Mouse (Mus musculus) spleen, adult 2 months (tissue): ENCODE measurements around the gene Soga3. TPM values are rescaled to one million over a fixed set of nuclear protein-coding genes. Genes with fewer than 3 reads are reported as not detected.

Experiments used
- DNase-seq, 2 experiments: peaks; one replicate each; pipeline versions ENCODE4 v3.0.0 to v3.0.0-alpha.2; 2012 to 2021; ENCODE audit warnings: low spot score in 2 of 2, low read depth in 1 of 2
- H3K27ac ChIP-seq: fragments of 200-500 bp; 2 replicates; pipeline ENCODE4 v1.5.1; 2012; ENCODE audit warnings: low read length, inconsistent platforms; ENCODE audit not compliant: insufficient read depth
- H3K27me3 ChIP-seq: fragments of 200-500 bp; 2 replicates; pipeline ENCODE4 v1.6.1; 2012; ENCODE audit warnings: mild to moderate bottlenecking, moderate library complexity, low read length, inconsistent platforms; ENCODE audit not compliant: control insufficient read depth, insufficient read depth
- H3K36me3 ChIP-seq: fragments of 200-500 bp; 2 replicates; pipeline ENCODE4 v1.6.1; 2012; ENCODE audit warnings: mild to moderate bottlenecking, low read length, inconsistent platforms; ENCODE audit not compliant: control insufficient read depth, insufficient read depth
- H3K4me1 ChIP-seq: fragments of 200-500 bp; 2 replicates; pipeline ENCODE4 v1.6.1; 2011; ENCODE audit warnings: inconsistent platforms; ENCODE audit not compliant: control insufficient read depth, insufficient read depth, insufficient read length
- H3K4me3 ChIP-seq: fragments of 200-500 bp; 2 replicates; pipeline ENCODE4 v1.5.1; 2011; ENCODE audit warnings: mild to moderate bottlenecking, inconsistent platforms; ENCODE audit not compliant: insufficient read depth, insufficient read length; ENCODE audit errors: extremely low read depth
- CTCF ChIP-seq: fragments of 200-500 bp; IDR thresholded peaks from 2 replicates; pipeline ENCODE4 v1.5.1; 2011; ENCODE audit warnings: mild to moderate bottlenecking, inconsistent platforms; ENCODE audit not compliant: insufficient read depth, insufficient read length, insufficient replicate concordance; ENCODE audit errors: extremely low read depth
- POLR2A ChIP-seq: fragments of 200-500 bp; IDR thresholded peaks from 2 replicates; pipeline ENCODE4 v1.6.1; 2011; ENCODE audit warnings: low read depth, low read length, inconsistent platforms
- WGBS: fragments of 180-500 bp; shearing (Covaris S2); methylation state at CpG from one replicate; pipeline ENCODE4 v1.1.7; 2018; 5-methylcytosine and 5-hydroxymethylcytosine counted together
- polyA plus RNA-seq: library from polyadenylated mRNA; depleted of rRNA; stranded (reverse); fragments of >200 nt; gene quantifications from 2 replicates; pipeline ENCODE4 v1.2.3, GENCODE M21; 2012; rRNA removed

The Soga3 gene
- polyA plus RNA-seq, 1 experiment: not detected

DNA sequence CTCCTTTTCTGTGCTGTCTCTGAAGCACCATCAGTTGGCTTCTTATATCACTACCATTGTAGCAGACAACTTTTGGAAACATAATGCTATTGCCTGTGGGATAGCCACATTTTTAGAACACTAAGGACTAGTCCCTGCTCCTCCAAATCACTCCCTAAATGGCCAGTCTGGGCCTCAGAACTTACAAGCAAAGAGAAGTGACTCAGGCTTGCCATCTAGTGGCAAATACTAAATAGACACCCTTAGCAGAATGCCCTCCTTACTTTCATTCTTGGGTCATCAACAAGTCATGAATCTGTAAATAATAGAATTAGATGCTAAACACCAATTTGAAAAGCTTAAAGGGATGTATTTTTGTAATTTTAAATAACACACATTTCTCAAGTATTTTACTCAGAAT is 63.1 kb downstream of the Soga3 start:
- no peak for TF ChIP-seq CTCF
- TF ChIP-seq POLR2A: no peak
- Histone ChIP-seq H3K27me3 (no peaks in the 10 kb centered on the region), H3K36me3 (no peaks in the 10 kb centered on the region), H3K4me3 (no peak overlapping the region), H3K27ac (no peak overlapping the region), H3K4me1 (no peaks in the 10 kb centered on the region)
- no peak for DNase-seq

DNA sequence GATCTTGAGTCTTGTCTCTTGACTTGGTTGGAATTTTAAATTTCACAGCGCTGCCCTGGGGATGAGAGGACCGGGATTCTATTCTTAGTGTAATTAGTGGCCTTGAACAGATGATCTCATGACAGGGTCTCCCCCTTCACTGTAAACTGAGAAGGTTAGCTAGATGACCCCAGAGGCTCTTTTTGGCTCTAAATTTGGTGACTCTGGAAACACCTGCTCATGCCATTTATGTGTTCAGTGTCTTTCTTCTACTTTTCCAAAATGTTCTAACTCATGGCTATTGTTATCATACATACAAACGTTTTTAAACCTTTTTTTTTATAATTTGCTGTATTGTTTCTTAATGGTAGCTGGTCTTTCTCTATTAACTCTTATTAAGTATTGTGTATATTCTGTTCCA is 65.1 kb downstream of the Soga3 start:
- no peak overlapping the region for H3K4me3 ChIP-seq
- TF ChIP-seq POLR2A (no peak), CTCF (no peak)
- H3K4me1 ChIP-seq: no peaks in the 10 kb centered on the region
- H3K36me3 ChIP-seq: no peaks in the 10 kb centered on the region
- DNase-seq: no peak
- 63% methylated on average over 3 of the region's 3 CpGs for WGBS
- H3K27me3 ChIP-seq: no peaks in the 10 kb centered on the region
- H3K27ac ChIP-seq: no peak overlapping the region

DNA sequence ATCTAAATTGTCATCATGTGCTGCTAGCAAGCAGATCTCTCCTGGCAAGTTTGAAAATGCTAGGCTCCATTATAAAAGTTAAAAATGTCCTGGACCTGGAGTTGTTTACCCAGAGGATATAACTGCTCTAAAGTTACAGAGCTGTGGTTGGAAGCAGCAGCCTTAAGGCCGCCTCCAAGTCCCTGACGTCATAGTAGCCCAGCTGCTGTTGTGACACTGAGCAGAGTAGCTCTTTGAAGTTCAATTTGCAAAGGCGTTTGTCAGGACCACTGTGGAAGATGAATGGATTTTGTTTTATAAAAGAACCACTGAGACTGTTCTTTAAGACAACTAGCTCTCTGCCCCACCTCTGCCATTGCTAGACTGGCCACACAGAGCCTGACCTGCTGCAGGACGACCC is 67.8 kb downstream of the Soga3 start, which contains the start of gene 9330159F19Rik:
Gene 9330159F19Rik, plus strand, starts transcription at position 154 of the 400 bp plus-strand sequence.
- Histone ChIP-seq H3K27ac (no peak within 1 kb of the TSS), H3K4me3 (no peak within 1 kb of the TSS), H3K27me3 (no peaks in the 10 kb centered on the region), H3K36me3 (no peaks in the 10 kb centered on the region), H3K4me1 (no peaks in the 10 kb centered on the region)
- no peak for DNase-seq
- 26% methylated on average over 4 of the region's 4 CpGs for WGBS
- TF ChIP-seq CTCF: no peak
- no peak for TF ChIP-seq POLR2A

DNA sequence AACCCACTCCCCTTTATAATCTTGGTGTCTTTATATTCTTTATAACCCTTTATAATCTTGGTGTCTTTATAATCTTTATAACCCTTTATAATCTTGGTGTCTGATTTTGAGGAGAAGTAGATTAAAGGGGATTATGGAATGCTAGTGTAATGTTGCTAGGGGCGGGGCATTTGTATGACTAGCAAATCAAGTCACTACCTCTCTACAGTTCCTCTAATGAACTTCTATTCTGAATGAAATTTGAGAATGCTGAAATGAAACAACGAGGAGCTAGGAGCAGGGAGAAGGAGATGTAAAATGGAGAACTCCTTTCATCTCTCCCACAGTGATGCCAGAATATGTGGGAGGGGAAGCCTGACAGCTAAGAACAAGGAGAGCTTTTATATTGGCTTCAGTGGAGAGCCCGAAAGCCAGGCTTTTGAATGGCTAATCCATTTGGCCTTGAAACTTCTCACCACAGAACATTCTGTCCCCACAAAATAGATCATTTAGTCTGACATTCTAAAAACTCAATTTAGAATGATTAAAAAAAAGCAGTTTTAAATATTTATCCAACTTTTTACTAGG is 70.0 kb downstream of the Soga3 start:
- 60% methylated on average over 3 of the region's 3 CpGs for WGBS

DNA sequence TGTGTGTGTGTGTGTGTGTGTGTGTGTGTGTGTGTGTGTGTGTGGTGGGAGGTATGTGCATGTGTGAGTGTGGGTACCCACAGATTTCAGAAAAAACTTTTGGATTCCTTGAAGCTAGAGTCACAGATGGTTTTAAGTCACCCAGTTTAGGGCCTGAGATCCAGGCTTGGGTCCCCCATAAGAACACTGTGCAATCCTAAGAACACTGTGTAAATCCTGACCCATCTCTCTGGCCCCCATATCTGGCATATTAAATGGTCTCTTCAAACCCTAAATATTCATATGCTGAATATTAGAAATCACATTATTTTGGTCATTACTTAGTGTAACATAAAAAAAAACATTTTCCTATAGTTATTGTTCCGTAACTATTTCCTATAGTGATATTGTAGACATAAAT is 73.3 kb downstream of the Soga3 start:
- no peak for TF ChIP-seq CTCF
- no peak for TF ChIP-seq POLR2A
- Histone ChIP-seq H3K4me1 (no peaks in the 10 kb centered on the region), H3K27me3 (no peaks in the 10 kb centered on the region), H3K4me3 (no peak overlapping the region), H3K27ac (no peak overlapping the region), H3K36me3 (no peaks in the 10 kb centered on the region)
- no peak for DNase-seq
- 89% methylated on average over 1 of the region's 1 CpGs for WGBS

More for the DNA sequence above, 70.0 kb downstream of the Soga3 start:
- Histone ChIP-seq H3K27ac (no peak overlapping the region), H3K4me3 (no peak overlapping the region), H3K36me3 (no peaks in the 10 kb centered on the region), H3K4me1 (no peaks in the 10 kb centered on the region), H3K27me3 (no peaks in the 10 kb centered on the region)
- TF ChIP-seq POLR2A (no peak), CTCF (no peak)
- DNase-seq: no peak

DNA sequence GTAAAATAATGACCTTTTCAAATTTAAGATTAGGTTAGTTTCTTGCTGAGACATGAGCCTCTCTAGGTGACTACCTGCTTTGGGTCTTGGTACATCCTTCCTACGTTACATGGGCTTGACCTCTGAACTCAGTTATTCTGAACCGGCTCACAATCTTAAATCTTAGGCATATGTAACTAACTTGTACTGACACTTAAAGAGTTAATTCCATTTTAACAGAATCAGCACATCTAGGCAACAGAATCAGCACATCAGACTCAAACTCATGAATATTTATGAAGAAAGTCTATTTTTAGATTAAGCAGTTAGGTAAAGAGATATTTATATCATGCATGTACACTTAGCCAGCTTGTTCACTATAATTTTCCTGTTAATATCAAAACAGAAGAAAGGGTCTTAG is 73.8 kb downstream of the Soga3 start:
- Histone ChIP-seq H3K36me3 (no peaks in the 10 kb centered on the region), H3K4me1 (no peaks in the 10 kb centered on the region), H3K27ac (no peak overlapping the region), H3K4me3 (no peak overlapping the region), H3K27me3 (no peaks in the 10 kb centered on the region)
- TF ChIP-seq CTCF: no peak
- no peak for TF ChIP-seq POLR2A
- no peak for DNase-seq
- WGBS: 87% methylated on average over 2 of the region's 2 CpGs

DNA sequence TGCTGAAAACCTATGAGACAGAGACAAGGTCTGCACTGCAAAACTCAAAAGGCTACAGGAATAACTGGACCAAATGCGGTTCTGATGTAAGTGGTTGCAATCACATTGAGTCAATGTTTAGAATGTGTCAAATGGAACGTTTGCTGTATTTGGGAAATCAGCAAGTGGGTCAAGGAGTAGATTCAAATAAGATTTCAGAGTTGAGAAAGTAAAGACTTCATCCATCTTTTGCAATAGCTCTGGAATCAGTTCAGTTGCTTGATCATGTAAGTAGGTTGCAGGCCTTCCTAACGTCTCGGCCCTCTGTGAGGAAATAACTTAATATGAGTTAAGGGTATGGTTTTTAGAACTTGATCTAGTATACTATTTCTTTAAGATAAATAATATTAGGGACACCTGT is 81.7 kb downstream of the Soga3 start:
- Histone ChIP-seq H3K4me3 (no peak overlapping the region), H3K27ac (no peak overlapping the region), H3K27me3 (no peaks in the 10 kb centered on the region), H3K36me3 (no peaks in the 10 kb centered on the region), H3K4me1 (no peaks in the 10 kb centered on the region)
- WGBS: 88% methylated on average over 4 of the region's 4 CpGs
- no peak for TF ChIP-seq POLR2A
- no peak for TF ChIP-seq CTCF
- no peak for DNase-seq

DNA sequence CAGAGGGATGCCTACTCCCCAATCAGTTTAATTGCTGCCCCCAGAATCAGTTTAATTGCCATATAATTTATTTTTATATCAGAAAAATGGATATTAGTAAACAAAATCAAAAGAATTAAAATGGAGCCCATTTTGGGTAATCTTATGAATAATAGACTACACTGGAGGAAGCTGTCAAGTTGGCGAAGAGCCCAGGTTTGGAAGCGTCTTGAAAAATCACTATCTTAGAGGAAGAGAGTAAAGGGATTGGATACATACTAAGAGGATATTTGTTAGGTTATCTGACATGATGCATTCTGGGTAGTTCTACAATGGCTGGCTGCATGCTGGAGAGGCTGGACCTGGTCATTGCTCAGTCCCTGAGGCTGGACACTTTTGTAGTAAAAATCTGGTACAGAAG is 87.6 kb downstream of the Soga3 start:
- Histone ChIP-seq H3K27me3 (no peaks in the 10 kb centered on the region), H3K36me3 (no peaks in the 10 kb centered on the region), H3K4me3 (no peak overlapping the region), H3K27ac (no peak overlapping the region), H3K4me1 (no peaks in the 10 kb centered on the region)
- no peak for TF ChIP-seq POLR2A
- TF ChIP-seq CTCF: no peak
- no peak for DNase-seq
- 83% methylated on average over 2 of the region's 2 CpGs for WGBS

Other genes starting within 250 kb of the Soga3 start
- gene 2310057J18Rik, start 157.5 kb upstream of the Soga3 start, polyA plus RNA-seq: not detected in 2 replicates
- gene Gm49353, start 55.1 kb downstream of the Soga3 start, polyA plus RNA-seq: not detected in 2 replicates
- gene 9330159F19Rik, start 67.8 kb downstream of the Soga3 start, polyA plus RNA-seq: not detected in 2 replicates
- 0.69 and 0.90 TPM in 2 replicates for gene Echdc1, start 169.3 kb downstream of the Soga3 start, polyA plus RNA-seq
- gene Rnf146, start 218.6 kb downstream of the Soga3 start, polyA plus RNA-seq: 12.2 and 15.3 TPM in 2 replicates